Mouse (Mus musculus) embryo, embryonic 9.5 days (tissue): ENCODE results near the gene Nol6.
A peak's percentile ranks its signal among the peaks of the same experiment; 100 is the strongest.

Experiments used
- DNase-seq: peaks from one replicate; pipeline ENCODE4 v3.0.0-alpha.2; 2017; ENCODE audit errors: extremely low spot score

Nol6 gene

GRCm38 (mm10) chr4:41124180-41124951 is at the start of gene Nol6:
TSS of gene Nol6 (minus strand) at chr4:41124455.
- peak; percentile 98 for DNase-seq

- no peak for DNase-seq
Observed at GRCm38 (mm10) chr4:41170970-41171369, 46.7 kb upstream of the Nol6 start.

GRCm38 (mm10) chr4:41165693-41166475 is 41.6 kb upstream of the Nol6 start:
- peak; percentile 54 for DNase-seq

- DNase-seq, result no peak
Observed at GRCm38 (mm10) chr4:41164974-41165373, 40.7 kb upstream of the Nol6 start.

GRCm38 (mm10) chr4:41161232-41161631 is 37.0 kb upstream of the Nol6 start:
- DNase-seq, result no peak

GRCm38 (mm10) chr4:41158251-41158650 is 34.0 kb upstream of the Nol6 start:
- DNase-seq, result no peak

- no peak for DNase-seq
Observed at GRCm38 (mm10) chr4:41156961-41157360, 32.7 kb upstream of the Nol6 start.

GRCm38 (mm10) chr4:41153146-41153545 is 28.9 kb upstream of the Nol6 start:
- DNase-seq, result no peak

- no peak for DNase-seq
Observed at GRCm38 (mm10) chr4:41151186-41151585, 26.9 kb upstream of the Nol6 start.

- DNase-seq, result no peak
Observed at GRCm38 (mm10) chr4:41149891-41150290, 25.6 kb upstream of the Nol6 start.

GRCm38 (mm10) chr4:41142601-41143000 is 18.3 kb upstream of the Nol6 start:
- no peak for DNase-seq

- no peak for DNase-seq
Observed at GRCm38 (mm10) chr4:41140174-41140875, 16.1 kb upstream of the Nol6 start.

- no peak for DNase-seq
Observed at GRCm38 (mm10) chr4:41136811-41137210, 12.6 kb upstream of the Nol6 start.

GRCm38 (mm10) chr4:41136454-41136805 is 12.2 kb upstream of the Nol6 start:
- DNase-seq, result no peak

- DNase-seq, result peak; percentile 83
Observed at GRCm38 (mm10) chr4:41135711-41136453, 11.6 kb upstream of the Nol6 start, which contains the start of gene Ube2r2. TSS of gene Ube2r2 (plus strand) at chr4:41135743.

GRCm38 (mm10) chr4:41134935-41135710 is 10.9 kb upstream of the Nol6 start:
- DNase-seq, result peak; percentile 93

- no peak for DNase-seq
Observed at GRCm38 (mm10) chr4:41133529-41134291, 9.5 kb upstream of the Nol6 start.

GRCm38 (mm10) chr4:41132471-41132870 is 8.2 kb upstream of the Nol6 start:
- no peak for DNase-seq

- no peak for DNase-seq
Observed at GRCm38 (mm10) chr4:41129836-41130235, 5.6 kb upstream of the Nol6 start.

GRCm38 (mm10) chr4:41129406-41129805 is 5.2 kb upstream of the Nol6 start:
- peak; percentile 52 for DNase-seq
